Mouse (Mus musculus) frontal cortex, postnatal 36 days (tissue): ENCODE results near the gene Cnot6.

ENCODE experiments used
- DNase-seq, 2 experiments: peaks; one replicate each; pipeline ENCODE4 v3.0.0; 2022; ENCODE audit warnings: low spot score in 2 of 2

Cnot6 gene

GRCm38 (mm10) chr11:49713336-49714334 lies 1.1 kb upstream of the Cnot6 start:
- no peak for DNase-seq

GRCm38 (mm10) chr11:49711981-49712554 lies 455 bp downstream of the Cnot6 start:
- no peak for DNase-seq

GRCm38 (mm10) chr11:49710664-49711063 lies 1.9 kb downstream of the Cnot6 start:
- DNase-seq, result no peak

GRCm38 (mm10) chr11:49707834-49708233 lies 4.7 kb downstream of the Cnot6 start:
- DNase-seq, result no peak

GRCm38 (mm10) chr11:49704804-49705203 lies 7.7 kb downstream of the Cnot6 start:
- DNase-seq, result no peak

- no peak for DNase-seq
Measured at GRCm38 (mm10) chr11:49702014-49702413, 10.5 kb downstream of the Cnot6 start.

- DNase-seq, result no peak
Measured at GRCm38 (mm10) chr11:49699079-49699478, 13.4 kb downstream of the Cnot6 start.

- DNase-seq, result no peak
Measured at GRCm38 (mm10) chr11:49697779-49698178, 14.7 kb downstream of the Cnot6 start.

GRCm38 (mm10) chr11:49696472-49696871 lies 16.1 kb downstream of the Cnot6 start:
- no peak for DNase-seq

GRCm38 (mm10) chr11:49695695-49696094 lies 16.8 kb downstream of the Cnot6 start:
- DNase-seq, result no peak

- DNase-seq, result no peak
Measured at GRCm38 (mm10) chr11:49695013-49695412, 17.5 kb downstream of the Cnot6 start.

GRCm38 (mm10) chr11:49684237-49684973 lies 28.1 kb downstream of the Cnot6 start:
- DNase-seq, result no peak

- no peak for DNase-seq
Measured at GRCm38 (mm10) chr11:49673433-49673832, 39.1 kb downstream of the Cnot6 start.

GRCm38 (mm10) chr11:49665462-49665861 lies 47.1 kb downstream of the Cnot6 start:
- DNase-seq, result no peak

GRCm38 (mm10) chr11:49664262-49665140 lies 48.0 kb downstream of the Cnot6 start:
- DNase-seq, result no peak

- no peak for DNase-seq
Measured at GRCm38 (mm10) chr11:49663310-49663709, 49.2 kb downstream of the Cnot6 start, which contains the start of gene Scgb3a1. TSS of gene Scgb3a1 (plus strand) at chr11:49663610.

- no peak for DNase-seq
Measured at GRCm38 (mm10) chr11:49662292-49662780, 50.2 kb downstream of the Cnot6 start.

GRCm38 (mm10) chr11:49659470-49659799 lies 53.1 kb downstream of the Cnot6 start:
- no peak for DNase-seq

- DNase-seq, result no peak
Measured at GRCm38 (mm10) chr11:49658791-49659469, 53.6 kb downstream of the Cnot6 start.

- no peak for DNase-seq
Measured at GRCm38 (mm10) chr11:49658065-49658464, 54.5 kb downstream of the Cnot6 start.

- no peak for DNase-seq
Measured at GRCm38 (mm10) chr11:49655501-49655900, 57.0 kb downstream of the Cnot6 start.
